Mouse (Mus musculus) spleen, adult 2 months (tissue): ENCODE measurements around the gene Idh1. TPM values are rescaled to one million over a fixed set of nuclear protein-coding genes. Genes with fewer than 3 reads are reported as not detected.

Experiments used
- DNase-seq, 2 experiments: peaks; one replicate each; pipeline versions ENCODE4 v3.0.0 to v3.0.0-alpha.2; 2012 to 2021; ENCODE audit warnings: low spot score in 2 of 2, low read depth in 1 of 2
- H3K27ac ChIP-seq: fragments of 200-500 bp; 2 replicates; pipeline ENCODE4 v1.5.1; 2012; ENCODE audit warnings: low read length, inconsistent platforms; ENCODE audit not compliant: insufficient read depth
- H3K27me3 ChIP-seq: fragments of 200-500 bp; 2 replicates; pipeline ENCODE4 v1.6.1; 2012; ENCODE audit warnings: mild to moderate bottlenecking, moderate library complexity, low read length, inconsistent platforms; ENCODE audit not compliant: control insufficient read depth, insufficient read depth
- H3K36me3 ChIP-seq: fragments of 200-500 bp; 2 replicates; pipeline ENCODE4 v1.6.1; 2012; ENCODE audit warnings: mild to moderate bottlenecking, low read length, inconsistent platforms; ENCODE audit not compliant: control insufficient read depth, insufficient read depth
- H3K4me1 ChIP-seq: fragments of 200-500 bp; 2 replicates; pipeline ENCODE4 v1.6.1; 2011; ENCODE audit warnings: inconsistent platforms; ENCODE audit not compliant: control insufficient read depth, insufficient read depth, insufficient read length
- H3K4me3 ChIP-seq: fragments of 200-500 bp; 2 replicates; pipeline ENCODE4 v1.5.1; 2011; ENCODE audit warnings: mild to moderate bottlenecking, inconsistent platforms; ENCODE audit not compliant: insufficient read depth, insufficient read length; ENCODE audit errors: extremely low read depth
- CTCF ChIP-seq: fragments of 200-500 bp; IDR thresholded peaks from 2 replicates; pipeline ENCODE4 v1.5.1; 2011; ENCODE audit warnings: mild to moderate bottlenecking, inconsistent platforms; ENCODE audit not compliant: insufficient read depth, insufficient read length, insufficient replicate concordance; ENCODE audit errors: extremely low read depth
- POLR2A ChIP-seq: fragments of 200-500 bp; IDR thresholded peaks from 2 replicates; pipeline ENCODE4 v1.6.1; 2011; ENCODE audit warnings: low read depth, low read length, inconsistent platforms
- WGBS: fragments of 180-500 bp; shearing (Covaris S2); methylation state at CpG from one replicate; pipeline ENCODE4 v1.1.7; 2018; 5-methylcytosine and 5-hydroxymethylcytosine counted together
- polyA plus RNA-seq: library from polyadenylated mRNA; depleted of rRNA; stranded (reverse); fragments of >200 nt; gene quantifications from 2 replicates; pipeline ENCODE4 v1.2.3, GENCODE M21; 2012

The Idh1 gene
- polyA plus RNA-seq, 1 experiment = 8.6 TPM

DNA sequence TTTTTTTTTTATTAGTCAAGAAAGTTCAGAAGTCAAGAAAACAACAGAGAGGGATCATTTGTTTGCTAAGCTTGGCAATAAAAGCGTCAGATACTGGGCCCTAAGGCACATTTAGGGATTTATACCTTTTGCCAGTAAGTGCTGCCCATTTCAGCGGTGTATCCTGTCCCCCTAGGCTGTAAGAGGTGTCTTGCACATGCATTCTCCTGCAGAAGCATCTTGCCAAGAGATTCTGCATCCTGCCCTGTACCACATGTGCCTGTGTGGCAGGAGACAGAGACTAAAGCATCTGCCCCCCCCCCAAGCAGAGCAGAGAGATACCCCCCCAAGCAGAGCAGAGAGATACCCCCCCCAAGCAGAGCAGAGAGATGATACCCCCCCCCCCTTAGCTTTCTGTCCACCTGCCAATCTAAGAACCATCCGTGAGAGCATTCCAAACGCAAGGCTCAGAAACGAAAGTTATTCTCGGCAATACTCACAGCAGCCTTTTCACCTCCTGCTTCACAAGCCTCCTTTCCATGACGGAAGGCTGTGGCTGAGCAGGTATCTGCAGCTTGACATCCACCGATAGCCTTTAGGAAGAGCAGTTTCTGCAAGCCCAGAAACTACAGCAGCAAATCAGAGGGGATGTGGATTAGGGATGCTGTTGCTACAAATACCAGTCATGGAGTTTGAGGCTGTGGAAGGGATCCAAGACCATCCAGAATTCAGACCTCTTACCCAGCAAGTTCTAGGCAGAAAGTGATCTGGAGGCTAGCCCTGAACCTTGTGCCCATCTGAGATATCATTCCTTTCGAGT is 63.5 kb downstream of the Idh1 start, which contains the start of gene D630023F18Rik:
D630023F18Rik (minus strand) TSS at position 641 of the 799 bp plus-strand sequence.
- Histone ChIP-seq H3K4me3 (no peak within 1 kb of the TSS), H3K36me3 (no peaks in the 10 kb centered on the region), H3K27ac (no peak within 1 kb of the TSS), H3K27me3 (no peaks in the 10 kb centered on the region), H3K4me1 (no peaks in the 10 kb centered on the region)
- WGBS = 44% methylated on average over 9 of the region's 9 CpGs
- DNase-seq = no peak
- TF ChIP-seq CTCF = no peak
- TF ChIP-seq POLR2A = no peak

DNA sequence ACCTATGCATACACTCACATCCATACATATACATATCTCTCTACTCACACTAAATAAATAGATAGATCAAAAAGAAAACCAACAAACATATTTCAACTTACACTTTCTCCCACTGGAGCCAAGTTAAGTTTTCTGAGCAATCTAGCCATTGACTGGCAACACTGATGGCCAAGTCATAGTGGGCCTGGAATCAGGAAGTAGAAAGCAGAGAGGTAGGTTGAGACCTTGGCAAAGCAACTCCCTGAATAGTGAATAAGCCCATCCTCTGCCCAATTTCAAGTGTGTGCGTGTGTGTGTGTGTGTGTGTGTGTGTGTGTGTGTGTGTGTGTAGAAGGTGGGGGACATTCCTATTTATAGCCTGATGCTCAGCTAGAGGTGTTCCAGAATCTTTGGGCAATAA is 66.9 kb downstream of the Idh1 start, which contains the start of gene Gm28845:
Gm28845 (minus strand) TSS at position 121 of the 400 bp plus-strand sequence.
- DNase-seq = no peak
- H3K4me3 ChIP-seq = no peak within 1 kb of the TSS
- H3K27me3 ChIP-seq = no peaks in the 10 kb centered on the region
- H3K36me3 ChIP-seq = no peaks in the 10 kb centered on the region
- H3K27ac ChIP-seq = no peak within 1 kb of the TSS
- H3K4me1 ChIP-seq = no peaks in the 10 kb centered on the region
- TF ChIP-seq POLR2A = no peak
- no peak for TF ChIP-seq CTCF
- WGBS = 83% methylated on average over 1 of the region's 1 CpGs

DNA sequence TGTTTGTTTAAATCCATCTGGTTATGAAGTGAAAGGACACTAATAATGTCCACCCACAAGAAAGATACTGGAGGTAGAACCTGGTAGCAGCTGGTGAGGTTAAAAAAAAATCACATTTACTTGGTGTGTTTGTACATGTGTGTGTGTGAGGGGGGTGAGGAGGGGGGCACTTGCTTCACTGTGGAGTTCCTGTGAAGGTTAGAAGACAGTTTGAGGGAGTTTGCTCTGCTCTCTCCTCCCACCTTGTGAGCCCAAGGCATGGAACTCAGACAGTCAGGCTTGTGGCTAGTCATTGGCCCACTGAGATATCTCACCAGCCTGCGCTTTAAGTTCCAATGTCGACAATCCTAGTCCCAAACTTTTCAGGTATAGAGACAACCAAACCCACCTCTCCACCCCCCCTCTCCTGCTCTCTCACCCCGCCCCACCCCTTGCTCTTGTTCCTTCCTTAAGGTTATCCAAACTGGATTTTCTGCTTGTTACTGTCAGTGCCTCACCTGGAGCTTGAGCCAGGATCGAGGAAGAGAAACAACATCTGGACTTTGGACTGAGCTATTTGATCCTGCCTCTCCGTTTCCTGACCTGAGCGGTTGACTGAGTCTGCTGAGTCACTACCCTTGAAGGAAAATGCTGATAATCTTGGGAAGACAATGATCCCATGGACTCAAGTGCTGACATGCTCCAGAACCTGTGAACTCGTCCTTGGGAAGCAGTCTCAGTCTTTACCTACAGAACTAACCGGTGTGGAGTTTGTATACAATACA is 68.0 kb downstream of the Idh1 start:
- Histone ChIP-seq H3K4me1 (no peaks in the 10 kb centered on the region), H3K27me3 (no peaks in the 10 kb centered on the region), H3K4me3 (no peak overlapping the region), H3K27ac (no peak overlapping the region), H3K36me3 (no peaks in the 10 kb centered on the region)
- DNase-seq = no peak
- 82% methylated on average over 8 of the region's 8 CpGs for WGBS
- TF ChIP-seq CTCF = no peak
- TF ChIP-seq POLR2A = no peak

DNA sequence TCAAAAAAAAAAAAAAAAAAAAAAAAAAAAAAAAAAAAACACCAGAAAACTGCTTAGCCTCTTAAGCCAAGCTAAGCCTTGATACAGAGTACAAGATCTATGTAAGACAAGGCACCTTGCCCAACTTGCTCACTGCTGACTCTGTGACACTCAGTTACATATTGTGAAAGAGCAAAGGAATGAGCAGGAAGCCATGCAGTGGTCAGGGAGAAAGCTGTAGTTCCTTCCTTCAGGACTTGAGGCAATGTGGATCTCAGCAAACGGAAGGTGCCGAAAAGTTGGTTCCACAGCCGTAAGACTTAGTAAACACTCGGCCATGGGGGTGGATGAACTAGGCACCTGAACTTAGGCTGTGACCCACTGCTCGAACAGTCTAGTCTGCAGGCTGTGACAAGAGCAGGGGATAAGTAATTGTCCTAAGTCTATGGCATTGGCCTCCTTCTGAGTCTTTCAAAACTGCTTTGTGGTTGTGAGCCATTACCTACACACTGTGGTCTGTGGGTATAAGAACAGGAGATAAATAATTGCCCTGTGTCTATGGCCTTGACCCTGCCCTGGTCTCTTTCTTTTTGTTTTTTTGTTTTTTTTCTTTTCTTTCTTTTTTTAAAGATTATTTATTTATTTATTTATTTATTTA is 72.6 kb downstream of the Idh1 start:
- WGBS = 81% methylated on average over 5 of the region's 5 CpGs
- TF ChIP-seq CTCF = no peak
- TF ChIP-seq POLR2A = no peak
- Histone ChIP-seq H3K27me3 (no peaks in the 10 kb centered on the region), H3K36me3 (no peaks in the 10 kb centered on the region), H3K4me3 (no peak overlapping the region), H3K27ac (no peak overlapping the region), H3K4me1 (no peaks in the 10 kb centered on the region)
- no peak for DNase-seq

DNA sequence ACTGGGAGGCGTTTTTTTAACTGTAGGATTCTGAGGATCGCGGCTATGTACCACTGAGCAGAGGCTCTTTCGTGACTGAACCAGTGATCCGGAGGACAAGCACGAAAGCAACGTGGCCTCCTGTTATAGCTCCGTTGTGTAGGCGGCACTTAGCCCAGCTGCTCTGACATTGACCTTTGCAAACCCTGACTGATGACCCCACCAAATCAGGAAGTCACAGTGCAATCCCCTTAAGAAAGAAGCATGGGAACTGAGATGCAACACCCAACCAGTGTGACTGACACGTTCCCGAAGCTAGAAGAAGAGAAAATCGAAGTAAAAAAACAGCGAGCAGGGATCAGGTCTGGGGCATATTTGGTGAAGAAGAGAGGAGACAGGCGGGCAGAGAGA is 73.5 kb downstream of the Idh1 start:
- H3K36me3 ChIP-seq = no peaks in the 10 kb centered on the region
- no peak for TF ChIP-seq CTCF
- TF ChIP-seq POLR2A = no peak
- H3K4me1 ChIP-seq = no peaks in the 10 kb centered on the region
- peak overlapping the region; percentile 65 for H3K27ac ChIP-seq
- no peak overlapping the region for H3K4me3 ChIP-seq
- no peaks in the 10 kb centered on the region for H3K27me3 ChIP-seq
- WGBS = 56% methylated on average over 14 of the region's 14 CpGs
- no peak for DNase-seq

DNA sequence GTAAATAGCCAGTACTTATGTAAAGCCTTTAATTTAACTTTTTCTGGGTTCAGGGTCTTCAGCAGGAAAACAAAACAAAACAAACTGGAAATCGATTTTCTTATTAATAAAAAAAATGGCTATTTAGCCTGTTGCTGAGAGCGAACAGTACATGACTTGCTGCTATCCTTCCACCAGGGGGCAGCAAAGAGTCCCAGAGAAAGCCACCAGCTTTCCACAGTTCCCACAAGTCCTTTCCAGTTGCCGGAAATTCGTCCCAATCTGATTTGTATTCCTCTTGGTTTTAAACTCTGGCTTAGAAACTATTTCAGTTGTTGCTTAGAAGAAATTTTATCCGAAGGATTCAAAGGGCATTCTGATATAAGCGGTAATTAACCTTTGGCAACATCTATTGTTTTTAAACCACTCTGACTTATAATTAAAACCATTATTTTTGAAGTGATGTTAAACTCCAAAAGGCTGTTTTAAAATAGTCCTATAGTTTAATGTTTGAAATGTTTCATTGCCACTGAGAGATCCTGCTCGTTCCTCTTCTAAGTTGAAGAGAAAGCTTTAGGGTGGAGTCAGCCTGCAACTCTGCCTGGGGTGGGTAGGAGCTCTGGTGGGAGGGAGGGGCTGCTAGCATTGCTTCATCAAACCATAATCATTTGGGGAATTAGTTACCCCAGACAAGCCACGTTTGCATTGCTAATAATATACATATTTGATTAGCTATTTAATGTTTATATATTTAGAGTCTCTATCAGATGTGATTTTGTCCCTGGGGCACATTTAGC is 74.1 kb downstream of the Idh1 start:
- peak; percentile 7 to 23 for DNase-seq
- TF ChIP-seq CTCF = peak; percentile 69; the same call in 1 of the 2 replicates
- no peak for TF ChIP-seq POLR2A
- Histone ChIP-seq H3K27me3 (no peaks in the 10 kb centered on the region), H3K36me3 (no peaks in the 10 kb centered on the region), H3K4me1 (no peaks in the 10 kb centered on the region), H3K4me3 (no peak overlapping the region; the same call in 1 of the 2 replicates), H3K27ac (no peak overlapping the region)
- 24% methylated on average over 8 of the region's 8 CpGs for whole genome bisulfite sequencing
